Mouse (Mus musculus) thymus, postnatal 25 days (tissue): ENCODE results near the gene Cep95.
"Not testable (repeated sequence)": the region's sequence is repeated elsewhere in the genome, so short reads cannot be mapped to it uniquely, and the experiment has no call there.

ENCODE experiments used
- DNase-seq: peaks from one replicate; pipeline ENCODE4 v3.0.0; 2022

The Cep95 gene

GRCm38 (mm10) chr11:106788775-106789459, at the start of gene Cep95, which contains the start of gene Ddx5:
Gene Cep95 (plus strand): TSS chr11:106789252.
Gene Ddx5 (minus strand): TSS chr11:106789185.
- peak; percentile 99 for DNase-seq

GRCm38 (mm10) chr11:106740724-106741123, 48.3 kb upstream of the Cep95 start:
- DNase-seq = not testable (repeated sequence)

GRCm38 (mm10) chr11:106741232-106741631, 47.8 kb upstream of the Cep95 start:
- no peak for DNase-seq

- no peak for DNase-seq
Measured at GRCm38 (mm10) chr11:106741826-106742225, 47.2 kb upstream of the Cep95 start.

GRCm38 (mm10) chr11:106742388-106742841, 46.6 kb upstream of the Cep95 start:
- no peak for DNase-seq

- DNase-seq = no peak
Measured at GRCm38 (mm10) chr11:106744949-106745348, 44.1 kb upstream of the Cep95 start.

GRCm38 (mm10) chr11:106749557-106750120, 39.4 kb upstream of the Cep95 start:
- not testable (repeated sequence) for DNase-seq

GRCm38 (mm10) chr11:106750121-106750751, 38.8 kb upstream of the Cep95 start, which contains the start of gene Pecam1:
Gene Pecam1 (minus strand): TSS chr11:106750628.
- peak; percentile 71 for DNase-seq

GRCm38 (mm10) chr11:106751039-106752018, 37.7 kb upstream of the Cep95 start, which contains the start of gene Milr1:
Gene Milr1 (plus strand): TSS chr11:106751226.
- DNase-seq = peak; percentile 42

GRCm38 (mm10) chr11:106752103-106752502, 36.9 kb upstream of the Cep95 start:
- DNase-seq = peak; percentile 65

GRCm38 (mm10) chr11:106753314-106753713, 35.7 kb upstream of the Cep95 start:
- no peak for DNase-seq

- DNase-seq = no peak
Measured at GRCm38 (mm10) chr11:106755583-106755982, 33.5 kb upstream of the Cep95 start.

GRCm38 (mm10) chr11:106759028-106759427, 30.0 kb upstream of the Cep95 start:
- DNase-seq = no peak

- DNase-seq = no peak
Measured at GRCm38 (mm10) chr11:106760511-106760910, 28.5 kb upstream of the Cep95 start.

GRCm38 (mm10) chr11:106762139-106762799, 26.8 kb upstream of the Cep95 start:
- DNase-seq = peak; percentile 55

GRCm38 (mm10) chr11:106762800-106763185, 26.3 kb upstream of the Cep95 start:
- DNase-seq = no peak

- DNase-seq = no peak
Measured at GRCm38 (mm10) chr11:106766611-106767162, 22.4 kb upstream of the Cep95 start.

GRCm38 (mm10) chr11:106767516-106767915, 21.5 kb upstream of the Cep95 start:
- DNase-seq = no peak

GRCm38 (mm10) chr11:106770195-106770974, 18.7 kb upstream of the Cep95 start:
- DNase-seq = peak; percentile 62

- DNase-seq = no peak
Measured at GRCm38 (mm10) chr11:106773061-106773460, 16.0 kb upstream of the Cep95 start.

- DNase-seq = no peak
Measured at GRCm38 (mm10) chr11:106776960-106777359, 12.1 kb upstream of the Cep95 start.
